Mouse (Mus musculus) liver, embryonic 14.5 days (tissue): ENCODE measurements around the gene Ccdc40. TPM values are rescaled to one million over a fixed set of nuclear protein-coding genes. Genes with fewer than 3 reads are reported as not detected.
"Not testable (repeated sequence)": the region's sequence is repeated elsewhere in the genome, so short reads cannot be mapped to it uniquely, and the experiment has no call there.

Experiments
- ATAC-seq: fragments of 200-750 bp; cut with Nextera tagmentation; 2 replicates; pipeline ENCODE4 v1.8.0; 2017; ENCODE audit warnings: moderate number of reproducible peaks, mild to moderate bottlenecking, moderate library complexity; ENCODE audit not compliant: insufficient read depth
- DNase-seq, 3 experiments: peaks; one replicate each; pipeline ENCODE4 v3.0.0-alpha.2; 2012 to 2013; ENCODE audit warnings: low read depth in 3 of 3, low spot score in 3 of 3
- H3K27ac ChIP-seq: fragments of 300-500 bp; sonication (generic); 2 replicates; pipeline ENCODE4 v1.5.1; 2014; ENCODE audit warnings: moderate library complexity, mild to moderate bottlenecking, control low read depth, inconsistent platforms
- H3K27me3 ChIP-seq: fragments of 300-500 bp; sonication (generic); 2 replicates; pipeline ENCODE4 v1.6.1; 2014; ENCODE audit warnings: mild to moderate bottlenecking, low read length, moderate library complexity; ENCODE audit not compliant: control insufficient read depth, insufficient read depth
- H3K36me3 ChIP-seq: fragments of 300-500 bp; sonication (generic); replicated peaks from 2 replicates; pipeline ENCODE4 v1.6.1; 2014; ENCODE audit warnings: low read depth; ENCODE audit not compliant: control insufficient read depth, insufficient read depth
- H3K4me1 ChIP-seq, 2 experiments: fragments of 200-500 bp in 1 of 2; fragments of 300-500 bp in 1 of 2; sonication (generic) in 1 of 2; replicated peaks; 2 replicates each; pipeline ENCODE4 v1.6.1; 2012 to 2014; ENCODE audit warnings: antibody characterized with exemption in 1 of 2, inconsistent platforms in 1 of 2, low read length in 1 of 2; ENCODE audit not compliant: control insufficient read depth in 2 of 2, insufficient read depth in 2 of 2
- H3K4me2 ChIP-seq: fragments of 300-500 bp; sonication (generic); 2 replicates; pipeline ENCODE4 v1.6.1; 2014; ENCODE audit warnings: low read depth, mild to moderate bottlenecking, control low read depth, moderate library complexity
- H3K4me3 ChIP-seq, 2 experiments: fragments of 200-500 bp in 1 of 2; fragments of 300-500 bp in 1 of 2; sonication (generic) in 1 of 2; 2 replicates each; pipeline ENCODE4 v1.5.1; 2012 to 2014; ENCODE audit warnings: low read depth in 2 of 2, low read length in 2 of 2, mild to moderate bottlenecking in 2 of 2, control low read depth in 1 of 2, inconsistent platforms in 1 of 2, moderate library complexity in 1 of 2; ENCODE audit not compliant: insufficient read depth in 1 of 2
- H3K9ac ChIP-seq: fragments of 300-500 bp; sonication (generic); replicated peaks from 2 replicates; pipeline ENCODE4 v1.6.1; 2014; ENCODE audit warnings: mild to moderate bottlenecking, control low read depth, moderate library complexity
- H3K9me3 ChIP-seq: fragments of 300-500 bp; sonication (generic); 2 replicates; pipeline ENCODE4 v1.6.1; 2016; ENCODE audit warnings: low read length, mixed read lengths; ENCODE audit not compliant: control insufficient read depth
- CTCF ChIP-seq: IDR thresholded peaks from 2 replicates; pipeline ENCODE4 v1.5.1; 2016; ENCODE audit warnings: antibody characterized with exemption, low read depth, control low read depth
- EP300 ChIP-seq: IDR thresholded peaks from 2 replicates; pipeline ENCODE4 v1.6.1; 2016; ENCODE audit warnings: antibody characterized with exemption, low read depth
- WGBS: fragments of 180-500 bp; shearing (Covaris S2); extraction: QIAGEN DNeasy Blood & Tissue Kit; methylation state at CpG from one replicate; pipeline ENCODE4 v1.1.7; 2014; ENCODE audit not compliant: insufficient replicate concordance; 5-methylcytosine and 5-hydroxymethylcytosine counted together
- polyA plus RNA-seq, 2 experiments: library from polyadenylated mRNA; depleted of rRNA in 1 of 2; stranded (reverse) in 1 of 2; unstranded in 1 of 2; fragments of >200 nt; fragmentation: Nextera tagmentation in 1 of 2; extraction: Ambion mirVana in 1 of 2; gene quantifications; 2 replicates each; pipeline versions ENCODE4 v1.2.1 to v1.2.3; 2012 to 2014

The Ccdc40 gene
- polyA plus RNA-seq, 2 experiments = 0.42 to 0.59 TPM

GRCm38 (mm10) chr11:119267768-119268556, 39.6 kb downstream of the Ccdc40 start, which contains the start of gene Gaa:
Gene Gaa (plus strand): TSS chr11:119267887.
- no peak within 1 kb of the TSS for H3K27ac ChIP-seq
- H3K4me2 ChIP-seq = peak within 1 kb of the TSS; percentile 65
- WGBS = 3% methylated on average over 52 of the region's 52 CpGs
- H3K9ac ChIP-seq = peak within 1 kb of the TSS; percentile 61
- H3K4me1 ChIP-seq = peaks cover 0 to 11% of the 10 kb centered on the region in 2 experiments; a peak in 2 of 4 replicates
- peak within 1 kb of the TSS; percentile 58 to 64 for H3K4me3 ChIP-seq
- no peaks in the 10 kb centered on the region for H3K36me3 ChIP-seq
- no peaks in the 10 kb centered on the region for H3K27me3 ChIP-seq
- DNase-seq (peak; percentile 87 to 90 (median 87)), ATAC-seq (peak; percentile 80)
- no peak for TF ChIP-seq EP300
- TF ChIP-seq CTCF = peak; percentile 100
- no peaks in the 10 kb centered on the region for H3K9me3 ChIP-seq

- TF ChIP-seq CTCF = no peak
- TF ChIP-seq EP300 = no peak
- WGBS = 68% methylated on average over 16 of the region's 16 CpGs
- H3K27me3 ChIP-seq = no peaks in the 10 kb centered on the region
- no peak overlapping the region for H3K27ac ChIP-seq
- H3K4me1 ChIP-seq = peaks cover 0 to 11% of the 10 kb centered on the region in 2 experiments; a peak in 2 of 4 replicates
- no peaks in the 10 kb centered on the region for H3K9me3 ChIP-seq
- peak overlapping the region; percentile 65 for H3K4me2 ChIP-seq
- H3K4me3 ChIP-seq = peak overlapping the region; percentile 58 to 64
- no peak overlapping the region; the same call in 1 of the 2 replicates for H3K9ac ChIP-seq
- ATAC-seq = no peak
- no peak for DNase-seq
- no peaks in the 10 kb centered on the region for H3K36me3 ChIP-seq
Observed at GRCm38 (mm10) chr11:119268557-119269195, 40.3 kb downstream of the Ccdc40 start.

- H3K4me2 ChIP-seq, H3K4me1 ChIP-seq, H3K9ac ChIP-seq, DNase-seq, H3K27ac ChIP-seq, ATAC-seq, H3K36me3 ChIP-seq, H3K9me3 ChIP-seq, H3K27me3 ChIP-seq, H3K4me3 ChIP-seq: not testable (repeated sequence)
- TF ChIP-seq CTCF = peak; percentile 65
- 45% methylated on average over 3 of the region's 3 CpGs for whole genome bisulfite sequencing
Observed at GRCm38 (mm10) chr11:119272492-119272891, 44.1 kb downstream of the Ccdc40 start.

GRCm38 (mm10) chr11:119273186-119273930, 45.0 kb downstream of the Ccdc40 start:
- no peaks in the 10 kb centered on the region for H3K27me3 ChIP-seq
- no peaks in the 10 kb centered on the region; the same call in 1 of the 2 replicates for H3K36me3 ChIP-seq
- no peak overlapping the region for H3K4me2 ChIP-seq
- ATAC-seq (no peak), DNase-seq (no peak)
- no peak overlapping the region for H3K27ac ChIP-seq
- WGBS = 76% methylated on average over 8 of the region's 8 CpGs
- H3K9me3 ChIP-seq = no peaks in the 10 kb centered on the region
- H3K4me1 ChIP-seq = peaks cover 0 to 6% of the 10 kb centered on the region in 2 experiments; a peak in 2 of 4 replicates
- TF ChIP-seq CTCF = peak; percentile 71
- no peak for TF ChIP-seq EP300
- no peak overlapping the region for H3K4me3 ChIP-seq
- H3K9ac ChIP-seq = no peak overlapping the region
